Mouse (Mus musculus) thymus, adult 2 months (tissue): ENCODE data around the gene Rhbdd3. TPM values are rescaled to one million over a fixed set of nuclear protein-coding genes. Genes with fewer than 3 reads are reported as not detected.

Experiments used
- DNase-seq: peaks from one replicate; pipeline ENCODE4 v3.0.0; 2021
- H3K27ac ChIP-seq: fragments of 200-500 bp; 2 replicates; pipeline ENCODE4 v1.5.1; 2012; ENCODE audit warnings: low read length, control low read depth; ENCODE audit not compliant: control insufficient read depth, insufficient read depth
- H3K27me3 ChIP-seq: fragments of 200-500 bp; 2 replicates; pipeline ENCODE4 v1.6.1; 2012; ENCODE audit warnings: mild to moderate bottlenecking, low read length, moderate library complexity, mixed read lengths; ENCODE audit not compliant: control insufficient read depth, insufficient read depth
- H3K36me3 ChIP-seq: fragments of 200-500 bp; 2 replicates; pipeline ENCODE4 v1.6.1; 2012; ENCODE audit warnings: mild to moderate bottlenecking, low read length, moderate library complexity; ENCODE audit not compliant: control insufficient read depth, insufficient read depth
- H3K4me1 ChIP-seq: fragments of 200-500 bp; replicated peaks from 2 replicates; pipeline ENCODE4 v1.6.1; 2012; ENCODE audit warnings: low read length; ENCODE audit not compliant: control insufficient read depth, insufficient read depth
- H3K4me3 ChIP-seq: fragments of 200-500 bp; 2 replicates; pipeline ENCODE4 v1.5.1; 2012; ENCODE audit warnings: mild to moderate bottlenecking, low read length, control low read depth, moderate library complexity; ENCODE audit not compliant: control insufficient read depth, insufficient read depth
- CTCF ChIP-seq: fragments of 200-500 bp; IDR thresholded peaks from 2 replicates; pipeline ENCODE4 v1.5.1; 2012; ENCODE audit warnings: mild to moderate bottlenecking, control low read depth, low read length, moderate library complexity, borderline replicate concordance; ENCODE audit not compliant: control insufficient read depth, poor library complexity, insufficient read depth; ENCODE audit errors: extremely low read depth
- POLR2A ChIP-seq: fragments of 200-500 bp; IDR thresholded peaks from 2 replicates; pipeline ENCODE4 v1.6.1; 2012; ENCODE audit warnings: mild to moderate bottlenecking, low read length, control low read depth, moderate library complexity; ENCODE audit not compliant: control insufficient read depth, poor library complexity, insufficient read depth; ENCODE audit errors: extremely low read depth
- WGBS: fragments of 180-500 bp; shearing (Covaris S2); methylation state at CpG from one replicate; pipeline ENCODE4 v1.1.7; 2018; 5-methylcytosine and 5-hydroxymethylcytosine counted together
- polyA plus RNA-seq: library from polyadenylated mRNA; depleted of rRNA; stranded (reverse); fragments of >200 nt; gene quantifications from 2 replicates; pipeline ENCODE4 v1.2.3, GENCODE M21; 2012

Gene Rhbdd3
- polyA plus RNA-seq, 1 experiment = 31.3 TPM

GRCm38 (mm10) chr11:5089147-5089546, 9.6 kb upstream of the Rhbdd3 start:
- Histone ChIP-seq H3K27me3 (no peaks in the 10 kb centered on the region), H3K36me3 (peaks cover 91% of the 10 kb centered on the region), H3K4me1 (no peaks in the 10 kb centered on the region), H3K27ac (no peak overlapping the region), H3K4me3 (no peak overlapping the region)
- DNase-seq = no peak
- TF ChIP-seq POLR2A = no peak
- no peak for TF ChIP-seq CTCF
- 94% methylated on average over 1 of the region's 1 CpGs for WGBS

GRCm38 (mm10) chr11:5091706-5092105, 7.0 kb upstream of the Rhbdd3 start:
- Histone ChIP-seq H3K36me3 (peaks cover 65% of the 10 kb centered on the region), H3K4me3 (no peak overlapping the region), H3K4me1 (peaks cover 3% of the 10 kb centered on the region), H3K27me3 (no peaks in the 10 kb centered on the region), H3K27ac (no peak overlapping the region)
- no peak for TF ChIP-seq CTCF
- no peak for TF ChIP-seq POLR2A
- 79% methylated on average over 2 of the region's 2 CpGs for WGBS
- DNase-seq = no peak

- Histone ChIP-seq H3K36me3 (peaks cover 26% of the 10 kb centered on the region), H3K27ac (no peak overlapping the region), H3K4me3 (no peak overlapping the region), H3K27me3 (no peaks in the 10 kb centered on the region), H3K4me1 (peaks cover 15% of the 10 kb centered on the region)
- DNase-seq = no peak
- no peak for TF ChIP-seq POLR2A
- no peak for TF ChIP-seq CTCF
- WGBS = 63% methylated on average over 5 of the region's 5 CpGs
Measured at GRCm38 (mm10) chr11:5095877-5096276, 2.8 kb upstream of the Rhbdd3 start.

- H3K27ac ChIP-seq = no peak overlapping the region
- TF ChIP-seq POLR2A (no peak), CTCF (no peak)
- H3K4me1 ChIP-seq = peaks cover 15% of the 10 kb centered on the region
- no peak overlapping the region for H3K4me3 ChIP-seq
- H3K36me3 ChIP-seq = peaks cover 19% of the 10 kb centered on the region
- no peak for DNase-seq
- H3K27me3 ChIP-seq = no peaks in the 10 kb centered on the region
- 56% methylated on average over 8 of the region's 8 CpGs for WGBS
Measured at GRCm38 (mm10) chr11:5096480-5097020, 2.2 kb upstream of the Rhbdd3 start.

- peak overlapping the region; percentile 15 for H3K27ac ChIP-seq
- under 1% methylated on average over 44 of the region's 44 CpGs for WGBS
- H3K36me3 ChIP-seq = peaks cover 6% of the 10 kb centered on the region
- no peak for DNase-seq
- peaks cover 15% of the 10 kb centered on the region for H3K4me1 ChIP-seq
- H3K4me3 ChIP-seq = peak overlapping the region; percentile 79
- TF ChIP-seq POLR2A (no peak), CTCF (no peak)
- no peaks in the 10 kb centered on the region for H3K27me3 ChIP-seq
Measured at GRCm38 (mm10) chr11:5098035-5098735, 541 bp upstream of the Rhbdd3 start.

- no peaks in the 10 kb centered on the region for H3K36me3 ChIP-seq
- H3K27me3 ChIP-seq = no peaks in the 10 kb centered on the region
- H3K27ac ChIP-seq = peak overlapping the region; percentile 68; the same call in 1 of the 2 replicates
- H3K4me1 ChIP-seq = peaks cover 15% of the 10 kb centered on the region
- under 1% methylated on average over 31 of the region's 31 CpGs for WGBS
- peak overlapping the region; percentile 79 for H3K4me3 ChIP-seq
- DNase-seq = peak; percentile 76
- no peak for TF ChIP-seq POLR2A
- TF ChIP-seq CTCF = no peak
Measured at GRCm38 (mm10) chr11:5099576-5100183, 954 bp downstream of the Rhbdd3 start.

- no peak for TF ChIP-seq CTCF
- no peak for TF ChIP-seq POLR2A
- Histone ChIP-seq H3K27me3 (no peaks in the 10 kb centered on the region), H3K27ac (no peak overlapping the region), H3K36me3 (no peaks in the 10 kb centered on the region), H3K4me1 (peaks cover 15% of the 10 kb centered on the region), H3K4me3 (peak overlapping the region; percentile 79)
- WGBS = 6% methylated on average over 7 of the region's 7 CpGs
- no peak for DNase-seq
Measured at GRCm38 (mm10) chr11:5100283-5100682, 1.6 kb downstream of the Rhbdd3 start.
